Mouse (Mus musculus) CH12F3 (cell line): ENCODE measurements around the gene 1600002K03Rik.
"Not testable (repeated sequence)": the region's sequence is repeated elsewhere in the genome, so short reads cannot be mapped to it uniquely, and the experiment has no call there.

Experiments
- in situ Hi-C: fragments of 300-500 bp; cut with MboI; formaldehyde crosslinking; loops from 2 replicates; pipeline ENCODE4 v1.14.3; 2020; ENCODE audit warnings: low sequenced_read_pairs

Gene 1600002K03Rik

GRCm38 (mm10) chr10:80164998-80165344 is 7.8 kb upstream of the 1600002K03Rik start:
- in situ Hi-C loops: no loop called here

- in situ Hi-C loops: no loop called here
Measured at GRCm38 (mm10) chr10:80165392-80166128, 7.2 kb upstream of the 1600002K03Rik start, which contains the start of gene Cirbp. Gene Cirbp, plus strand, starts transcription at chr10:80165985.

- in situ Hi-C loops: not testable (repeated sequence)
Measured at GRCm38 (mm10) chr10:80166136-80166535, 6.6 kb upstream of the 1600002K03Rik start.

GRCm38 (mm10) chr10:80167460-80168037 is 5.2 kb upstream of the 1600002K03Rik start:
- in situ Hi-C loops: no loop called here

- in situ Hi-C loops: no loop called here
Measured at GRCm38 (mm10) chr10:80168038-80168661, 4.6 kb upstream of the 1600002K03Rik start.

GRCm38 (mm10) chr10:80169070-80169469 is 3.7 kb upstream of the 1600002K03Rik start:
- in situ Hi-C loops: no loop called here

GRCm38 (mm10) chr10:80169651-80170050 is 3.1 kb upstream of the 1600002K03Rik start:
- in situ Hi-C loops: no loop called here

- in situ Hi-C loops: no loop called here
Measured at GRCm38 (mm10) chr10:80170052-80170451, 2.7 kb upstream of the 1600002K03Rik start.

GRCm38 (mm10) chr10:80170601-80171021 is 2.1 kb upstream of the 1600002K03Rik start:
- in situ Hi-C loops: no loop called here

GRCm38 (mm10) chr10:80171252-80171651 is 1.5 kb upstream of the 1600002K03Rik start:
- in situ Hi-C loops: no loop called here

- in situ Hi-C loops: no loop called here
Measured at GRCm38 (mm10) chr10:80171760-80172526, 801 bp upstream of the 1600002K03Rik start.

- in situ Hi-C loops: no loop called here
Measured at GRCm38 (mm10) chr10:80173358-80173757, 614 bp downstream of the 1600002K03Rik start.

GRCm38 (mm10) chr10:80173955-80174640 is 1.4 kb downstream of the 1600002K03Rik start:
- in situ Hi-C loops: no loop called here

- in situ Hi-C loops: loop anchor here (5.0 kb wide), 1 partner anchor 73 kb away; the partner anchor contains the start of gene Ndufs7
Measured at GRCm38 (mm10) chr10:80174705-80175104, 2.0 kb downstream of the 1600002K03Rik start.

- in situ Hi-C loops: loop anchor here (5.0 kb wide), 1 partner anchor 72 kb away; the partner anchor contains the start of gene Ndufs7
Measured at GRCm38 (mm10) chr10:80175536-80176269, 3.0 kb downstream of the 1600002K03Rik start.

GRCm38 (mm10) chr10:80176270-80176834 is 3.6 kb downstream of the 1600002K03Rik start:
- in situ Hi-C loops: loop anchor here (5.0 kb wide), 1 partner anchor 71 kb away; the partner anchor contains the start of gene Ndufs7

GRCm38 (mm10) chr10:80177441-80178279 is 4.9 kb downstream of the 1600002K03Rik start:
- in situ Hi-C loops: loop anchor here (5.0 kb wide), 1 partner anchor 70 kb away; the partner anchor contains the start of gene Ndufs7
